Mouse (Mus musculus): ENCODE data around the gene Cdc6. TPM values are rescaled to one million over a fixed set of nuclear protein-coding genes. Genes with fewer than 3 reads are reported as not detected.
A peak's percentile ranks its signal among the peaks of the same experiment; 100 is the strongest.

Gene Cdc6
- 52.8 and 54.7 TPM in 2 replicates for polyA plus RNA-seq (2014; fragmentation: Nextera tagmentation; extraction: Ambion mirVana)

DNA sequence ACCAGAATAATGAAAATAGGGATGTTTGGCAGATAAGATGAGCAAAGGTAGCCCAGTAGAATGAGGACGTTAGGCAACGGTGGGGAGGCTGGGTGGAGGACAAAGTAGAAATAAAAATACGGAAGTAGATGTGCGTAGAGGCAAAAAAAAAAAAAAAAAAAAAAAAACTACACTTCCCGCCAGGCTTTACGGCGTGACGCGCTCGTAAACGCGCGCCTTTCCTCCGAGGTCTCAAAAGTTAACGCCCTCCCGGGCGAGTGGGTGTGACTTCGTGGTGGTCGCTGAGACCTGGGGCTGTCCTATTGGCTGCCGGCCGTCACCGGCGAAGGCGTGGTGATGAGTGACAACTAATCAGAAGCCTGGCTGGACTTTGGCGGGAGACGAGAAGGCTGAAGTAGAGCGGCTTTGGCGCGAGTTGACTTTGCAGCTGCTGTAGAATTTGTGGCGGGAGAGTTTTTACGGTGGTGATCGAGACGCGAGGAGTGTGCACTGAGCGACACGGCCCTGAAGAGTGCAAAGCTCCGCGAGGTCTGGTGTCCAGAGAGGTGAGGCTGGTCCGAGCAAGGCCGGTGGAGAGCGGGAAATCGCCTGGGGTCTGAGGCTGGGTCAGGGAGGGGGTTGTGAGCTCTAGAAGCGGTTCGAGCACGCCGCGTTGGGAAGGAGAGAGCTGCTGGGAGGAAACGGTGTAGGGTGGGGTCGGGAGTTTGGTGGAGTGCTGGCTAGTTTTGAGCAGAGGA is at the start of gene Cdc6:
TSS of gene Cdc6 (plus strand) at position 365 of the 737 bp plus-strand sequence.
- H3K36me3 ChIP-seq (ENCODE audit: control insufficient read depth, insufficient read depth, low read length) = no peaks in the 10 kb centered on the region; the same call in 1 of the 2 replicates
- no peaks in the 10 kb centered on the region for H3K27me3 ChIP-seq (ENCODE audit: control insufficient read depth, insufficient read depth, low read length)
- H3K9me3 ChIP-seq (ENCODE audit: control insufficient read depth, low read length) = no peaks in the 10 kb centered on the region
- peaks cover 13% of the 10 kb centered on the region for H3K4me1 ChIP-seq (replicated peaks; ENCODE audit: control insufficient read depth, insufficient read depth, low read length)
- H3K9ac ChIP-seq (ENCODE audit: low read length) = peak within 1 kb of the TSS; percentile 62
- peak within 1 kb of the TSS; percentile 74 for H3K4me2 ChIP-seq (ENCODE audit: low read depth, low read length, severe bottlenecking)
- under 1% methylated on average over 49 of the region's 49 CpGs for WGBS
- peak; percentile 97 for ATAC-seq (replicated peaks; ENCODE audit: low FRiP score)
- peak; percentile 97 for DNase-seq (ENCODE audit: low spot score)
- 0 out of 2 replicates have a peak within 1 kb of the TSS, but pooled peaks have one; percentile 14 for H3K27ac ChIP-seq (ENCODE audit: low read depth, low read length)
- H3K4me3 ChIP-seq (ENCODE audit: low read depth, low read length) = peak within 1 kb of the TSS; percentile 44

DNA sequence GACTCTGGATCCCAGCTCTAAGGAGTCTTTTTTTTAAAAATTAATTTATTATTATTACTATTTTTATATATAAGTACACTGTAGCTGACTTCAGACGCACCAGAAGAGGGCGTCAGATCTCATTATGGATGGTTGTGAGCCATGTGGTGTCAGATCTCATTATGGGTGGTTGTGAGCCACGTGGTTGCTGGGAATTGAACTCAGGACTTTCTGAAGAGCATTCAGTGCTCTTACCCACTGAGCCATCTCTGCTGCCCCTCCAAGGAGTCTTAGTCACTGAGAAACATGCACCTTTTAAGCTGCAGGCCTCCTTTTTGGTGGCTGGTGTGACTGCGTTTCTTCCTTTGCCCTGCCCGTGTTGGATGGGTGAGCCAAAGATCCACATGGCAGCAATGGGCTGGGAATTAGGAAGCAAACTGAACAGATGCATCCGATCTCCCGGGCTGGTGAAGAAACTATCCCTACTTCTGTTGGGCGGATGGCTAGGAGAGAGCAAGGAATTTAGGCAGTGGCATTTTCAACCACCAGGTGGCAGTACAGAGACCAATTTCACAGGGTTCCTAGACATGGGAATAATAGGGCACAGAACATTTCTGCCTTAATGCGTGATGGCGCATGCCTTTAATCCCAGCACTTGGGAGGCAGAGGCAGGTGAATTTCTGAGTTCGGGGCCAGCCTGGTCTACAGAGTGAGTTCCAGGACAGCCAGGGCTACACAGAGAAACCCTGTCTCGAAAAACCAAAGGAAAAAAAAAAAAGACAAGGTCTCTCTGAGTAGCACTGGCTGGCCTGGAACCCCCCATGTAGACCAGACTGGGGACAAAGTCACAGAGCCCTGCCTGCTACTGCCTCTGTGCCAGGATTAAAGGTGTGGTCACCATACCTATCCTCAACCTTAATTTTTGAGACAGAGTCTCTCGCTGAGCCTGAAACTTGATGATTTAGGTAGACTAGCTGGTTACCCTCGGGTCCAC is 48.6 kb upstream of the Cdc6 start:
- Histone ChIP-seq H3K9ac (ENCODE audit: low read length) (no peak overlapping the region), H3K27me3 (ENCODE audit: control insufficient read depth, insufficient read depth, low read length) (no peaks in the 10 kb centered on the region), H3K4me3 (ENCODE audit: low read depth, low read length) (no peak overlapping the region), H3K27ac (ENCODE audit: low read depth, low read length) (no peak overlapping the region), H3K9me3 (ENCODE audit: control insufficient read depth, low read length) (no peaks in the 10 kb centered on the region), H3K4me1 (replicated peaks; ENCODE audit: control insufficient read depth, insufficient read depth, low read length) (peaks cover 2% of the 10 kb centered on the region; the same call in 1 of the 2 replicates), H3K36me3 (ENCODE audit: control insufficient read depth, insufficient read depth, low read length) (no peaks in the 10 kb centered on the region), H3K4me2 (ENCODE audit: low read depth, low read length, severe bottlenecking) (no peak overlapping the region)
- ATAC-seq (replicated peaks; ENCODE audit: low FRiP score) = no peak
- 38% methylated on average over 14 of the region's 14 CpGs for WGBS
- DNase-seq (ENCODE audit: low spot score) = peak; percentile 93

DNA sequence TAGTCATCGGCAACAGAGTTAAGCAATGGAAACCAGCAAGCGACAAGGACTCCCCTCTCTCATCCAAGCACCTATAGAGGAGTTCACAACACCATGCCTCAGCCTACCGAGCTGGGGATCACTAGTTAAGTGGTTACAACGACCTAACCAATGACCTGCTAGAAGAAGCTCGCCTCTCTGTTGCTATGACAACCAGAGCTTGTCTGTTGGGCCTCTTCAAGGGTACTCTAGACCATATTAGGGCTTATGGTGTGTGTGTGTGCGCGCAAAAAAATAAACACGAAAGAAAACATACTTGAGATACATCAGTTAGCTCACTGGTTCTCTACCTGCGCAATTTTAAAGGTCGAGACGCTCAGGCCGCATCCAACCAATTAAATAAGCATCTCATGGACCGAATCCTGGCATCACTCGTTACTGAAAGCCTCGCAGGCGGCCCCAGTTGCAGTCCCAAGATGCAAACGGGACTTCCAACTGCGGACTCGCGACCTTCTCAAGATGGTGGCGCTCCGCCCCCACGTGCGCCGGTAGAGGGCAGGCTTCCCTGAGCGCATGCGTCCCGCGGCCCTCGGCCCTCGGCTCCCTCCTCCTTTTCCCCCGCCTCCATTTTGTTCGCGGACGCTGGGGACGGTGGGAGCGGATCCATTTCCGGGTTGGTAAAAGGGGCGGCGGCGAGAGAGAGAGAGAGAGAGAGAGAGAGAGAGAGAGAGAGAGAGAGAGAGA is 44.4 kb upstream of the Cdc6 start, which contains the start of gene Wipf2:
TSS of gene Wipf2 (plus strand) at position 611 of the 723 bp plus-strand sequence.
- Histone ChIP-seq H3K4me3 (ENCODE audit: low read depth, low read length) (peak within 1 kb of the TSS; percentile 61), H3K27ac (ENCODE audit: low read depth, low read length) (peak within 1 kb of the TSS; percentile 80), H3K9ac (ENCODE audit: low read length) (peak within 1 kb of the TSS; percentile 62), H3K36me3 (ENCODE audit: control insufficient read depth, insufficient read depth, low read length) (no peaks in the 10 kb centered on the region; the same call in 1 of the 2 replicates), H3K4me1 (replicated peaks; ENCODE audit: control insufficient read depth, insufficient read depth, low read length) (peaks cover 4% of the 10 kb centered on the region), H3K27me3 (ENCODE audit: control insufficient read depth, insufficient read depth, low read length) (no peaks in the 10 kb centered on the region), H3K9me3 (ENCODE audit: control insufficient read depth, low read length) (no peaks in the 10 kb centered on the region), H3K4me2 (ENCODE audit: low read depth, low read length, severe bottlenecking) (peak within 1 kb of the TSS; percentile 73)
- DNase-seq (ENCODE audit: low spot score) (peak; percentile 98), ATAC-seq (replicated peaks; ENCODE audit: low FRiP score) (peak; percentile 90)
- WGBS = 7% methylated on average over 38 of the region's 41 CpGs

DNA sequence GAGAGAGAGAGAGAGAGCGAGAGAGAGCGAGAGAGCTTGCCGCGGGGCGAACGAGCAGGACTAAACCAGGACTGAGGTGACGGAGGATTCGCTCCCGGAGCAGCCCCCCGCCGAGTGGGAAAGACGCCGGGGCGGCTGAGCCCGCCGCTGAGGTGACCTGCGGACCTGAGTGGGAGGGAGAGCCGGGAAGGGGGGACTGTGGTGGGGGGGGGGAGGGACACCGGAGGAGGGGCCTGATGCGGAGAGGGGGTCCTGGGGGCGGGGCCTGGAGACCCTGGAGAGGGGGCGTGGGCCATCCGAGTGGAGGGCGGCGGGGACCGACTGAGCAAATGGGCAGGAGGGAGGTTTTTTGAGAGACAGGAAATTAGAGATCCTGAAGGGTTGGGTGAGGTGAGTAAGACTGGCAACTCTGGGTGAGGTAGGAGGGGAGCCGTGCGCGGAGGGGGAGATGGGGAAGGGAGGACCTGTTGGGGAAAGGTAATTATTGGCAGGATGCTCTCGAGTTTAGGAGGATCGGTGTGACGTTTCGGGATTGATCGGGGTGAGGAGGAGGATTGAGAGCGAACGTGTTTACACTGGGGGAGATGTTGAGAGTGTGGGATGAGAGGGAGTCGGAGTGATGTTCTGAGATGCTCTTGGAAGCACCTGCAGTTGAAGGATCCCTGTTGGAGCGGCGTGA is 43.7 kb upstream of the Cdc6 start:
- Histone ChIP-seq H3K27ac (ENCODE audit: low read depth, low read length) (peak overlapping the region; percentile 80), H3K9me3 (ENCODE audit: control insufficient read depth, low read length) (no peaks in the 10 kb centered on the region), H3K4me2 (ENCODE audit: low read depth, low read length, severe bottlenecking) (peak overlapping the region; percentile 73), H3K4me1 (replicated peaks; ENCODE audit: control insufficient read depth, insufficient read depth, low read length) (peaks cover 4% of the 10 kb centered on the region), H3K4me3 (ENCODE audit: low read depth, low read length) (peak overlapping the region; percentile 61), H3K36me3 (ENCODE audit: control insufficient read depth, insufficient read depth, low read length) (no peaks in the 10 kb centered on the region; the same call in 1 of the 2 replicates), H3K9ac (ENCODE audit: low read length) (peak overlapping the region; percentile 62), H3K27me3 (ENCODE audit: control insufficient read depth, insufficient read depth, low read length) (no peaks in the 10 kb centered on the region)
- DNase-seq (ENCODE audit: low spot score) = peak; percentile 93
- WGBS = under 1% methylated on average over 38 of the region's 39 CpGs
- ATAC-seq (replicated peaks; ENCODE audit: low FRiP score) = peak; percentile 84

DNA sequence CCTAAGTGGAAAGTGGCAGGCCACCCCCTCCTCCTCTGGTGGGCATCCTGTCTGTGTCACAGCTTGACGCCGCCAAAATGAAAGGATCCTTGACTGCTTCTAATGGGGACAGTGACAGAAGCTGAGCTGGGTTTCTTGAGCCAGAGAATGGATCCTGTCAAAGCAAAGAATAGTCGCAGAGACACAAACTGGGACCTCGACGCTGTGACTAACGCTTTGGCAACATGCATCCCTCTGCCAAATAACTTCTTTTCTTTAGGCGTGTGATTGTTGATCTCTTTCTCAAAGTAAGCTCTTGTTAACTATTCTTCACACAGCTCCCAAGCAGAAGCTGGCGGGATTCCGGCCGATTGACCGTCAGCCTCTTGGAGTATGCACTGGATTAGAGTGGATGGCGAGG is 40.3 kb upstream of the Cdc6 start:
- Histone ChIP-seq H3K36me3 (ENCODE audit: control insufficient read depth, insufficient read depth, low read length) (no peaks in the 10 kb centered on the region; the same call in 1 of the 2 replicates), H3K4me1 (replicated peaks; ENCODE audit: control insufficient read depth, insufficient read depth, low read length) (peaks cover 4% of the 10 kb centered on the region), H3K9ac (ENCODE audit: low read length) (no peak overlapping the region), H3K9me3 (ENCODE audit: control insufficient read depth, low read length) (no peaks in the 10 kb centered on the region), H3K27ac (ENCODE audit: low read depth, low read length) (no peak overlapping the region), H3K4me2 (ENCODE audit: low read depth, low read length, severe bottlenecking) (no peak overlapping the region), H3K27me3 (ENCODE audit: control insufficient read depth, insufficient read depth, low read length) (no peaks in the 10 kb centered on the region), H3K4me3 (ENCODE audit: low read depth, low read length) (no peak overlapping the region)
- ATAC-seq (replicated peaks; ENCODE audit: low FRiP score) (no peak), DNase-seq (ENCODE audit: low spot score) (no peak)
- 68% methylated on average over 12 of the region's 12 CpGs for WGBS

DNA sequence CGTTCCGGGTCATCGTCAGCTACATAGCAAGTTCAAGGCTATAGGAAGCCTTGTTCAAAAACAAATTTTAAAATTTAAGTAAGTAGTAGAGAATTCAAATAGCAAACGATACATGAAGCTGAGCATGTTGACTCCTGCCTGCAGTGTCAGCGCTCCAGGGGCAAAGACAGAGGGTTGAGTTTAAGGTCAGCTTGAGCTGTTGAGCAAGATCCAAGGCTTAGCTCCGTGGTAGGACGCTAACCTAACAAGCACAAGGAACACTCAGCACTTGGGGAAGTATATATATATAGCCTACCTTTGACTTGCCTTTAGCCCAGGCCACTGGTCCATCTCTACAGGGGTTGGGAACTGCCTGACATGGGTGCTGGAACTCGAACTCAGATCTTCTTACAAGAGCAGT is 37.7 kb upstream of the Cdc6 start:
- no peaks in the 10 kb centered on the region; the same call in 1 of the 2 replicates for H3K36me3 ChIP-seq (ENCODE audit: control insufficient read depth, insufficient read depth, low read length)

DNA sequence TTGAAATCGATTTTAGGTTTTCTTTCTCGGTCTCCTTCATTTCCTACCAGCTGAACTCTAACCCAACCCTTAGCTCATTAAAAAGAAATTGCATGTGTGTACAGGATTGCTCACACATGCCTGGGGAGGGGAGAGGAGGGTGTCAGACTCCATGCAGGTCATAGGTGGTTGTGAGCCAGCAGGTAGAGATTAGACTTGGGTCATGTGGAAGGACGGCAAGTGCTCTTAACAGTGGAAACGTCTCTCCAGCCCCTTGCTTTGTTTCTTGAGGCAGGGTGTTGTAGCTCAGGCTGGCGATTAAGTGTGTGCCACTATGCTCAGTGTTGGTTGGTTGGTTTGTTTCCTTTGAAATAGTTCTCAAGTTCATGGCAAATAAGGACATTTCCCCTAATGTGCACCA is 36.8 kb upstream of the Cdc6 start:
- Histone ChIP-seq H3K4me3 (ENCODE audit: low read depth, low read length) (no peak overlapping the region), H3K36me3 (ENCODE audit: control insufficient read depth, insufficient read depth, low read length) (no peaks in the 10 kb centered on the region; the same call in 1 of the 2 replicates), H3K9ac (ENCODE audit: low read length) (no peak overlapping the region), H3K27me3 (ENCODE audit: control insufficient read depth, insufficient read depth, low read length) (no peaks in the 10 kb centered on the region), H3K9me3 (ENCODE audit: control insufficient read depth, low read length) (no peaks in the 10 kb centered on the region), H3K27ac (ENCODE audit: low read depth, low read length) (no peak overlapping the region), H3K4me2 (ENCODE audit: low read depth, low read length, severe bottlenecking) (no peak overlapping the region), H3K4me1 (replicated peaks; ENCODE audit: control insufficient read depth, insufficient read depth, low read length) (no peaks in the 10 kb centered on the region)
- ATAC-seq (replicated peaks; ENCODE audit: low FRiP score) = no peak
- WGBS = 83% methylated on average over 5 of the region's 5 CpGs
- DNase-seq (ENCODE audit: low spot score) = no peak

More for the DNA sequence above, 37.7 kb upstream of the Cdc6 start:
- Histone ChIP-seq H3K9ac (ENCODE audit: low read length) (no peak overlapping the region), H3K4me2 (ENCODE audit: low read depth, low read length, severe bottlenecking) (no peak overlapping the region), H3K9me3 (ENCODE audit: control insufficient read depth, low read length) (no peaks in the 10 kb centered on the region), H3K4me3 (ENCODE audit: low read depth, low read length) (no peak overlapping the region), H3K27ac (ENCODE audit: low read depth, low read length) (no peak overlapping the region), H3K4me1 (replicated peaks; ENCODE audit: control insufficient read depth, insufficient read depth, low read length) (no peaks in the 10 kb centered on the region), H3K27me3 (ENCODE audit: control insufficient read depth, insufficient read depth, low read length) (no peaks in the 10 kb centered on the region)
- DNase-seq (ENCODE audit: low spot score) (no peak), ATAC-seq (replicated peaks; ENCODE audit: low FRiP score) (no peak)
- 93% methylated on average over 8 of the region's 8 CpGs for WGBS
